Mouse (Mus musculus): ENCODE measurements around the gene Gpr180. TPM values are rescaled to one million over a fixed set of nuclear protein-coding genes. Genes with fewer than 3 reads are reported as not detected.
"Not testable (repeated sequence)": the region's sequence is repeated elsewhere in the genome, so short reads cannot be mapped to it uniquely, and the experiment has no call there.

The Gpr180 gene
- 43.6 and 46.3 TPM in 2 replicates for polyA plus RNA-seq (2016; fragmentation: Nextera tagmentation; extraction: Ambion mirVana)

- Histone ChIP-seq H3K27ac (peak within 1 kb of the TSS; percentile 83), H3K36me3 (peaks cover 25% of the 10 kb centered on the region), H3K4me3 (peak within 1 kb of the TSS; percentile 67), H3K9me3 (no peaks in the 10 kb centered on the region), H3K4me1 (peaks cover 15% of the 10 kb centered on the region), H3K27me3 (ENCODE audit: insufficient read depth, poor library complexity, severe bottlenecking) (no peaks in the 10 kb centered on the region; the same call in 1 of the 2 replicates)
- peak; percentile 99 for DNase-seq (ENCODE audit: low spot score)
- WGBS: under 1% methylated on average over 66 of the region's 77 CpGs
These were observed at the start of gene Gpr180 for GRCm38 (mm10) chr14:118136744-118137452. TSS of gene Gpr180 (plus strand) at chr14:118137158.

GRCm38 (mm10) chr14:118088437-118089207 lies 48.3 kb upstream of the Gpr180 start:
- H3K4me1 ChIP-seq: peaks cover 3% of the 10 kb centered on the region; the same call in 1 of the 2 replicates
- 17% methylated on average over 22 of the region's 22 CpGs for WGBS
- no peaks in the 10 kb centered on the region for H3K9me3 ChIP-seq
- H3K27me3 ChIP-seq (ENCODE audit: insufficient read depth, poor library complexity, severe bottlenecking): peaks cover 18% of the 10 kb centered on the region; the same call in 1 of the 2 replicates
- peak overlapping the region; percentile 83 for H3K4me3 ChIP-seq
- no peaks in the 10 kb centered on the region for H3K36me3 ChIP-seq
- peak overlapping the region; percentile 86 for H3K27ac ChIP-seq
- DNase-seq (ENCODE audit: low spot score): no peak

- H3K9me3 ChIP-seq: no peaks in the 10 kb centered on the region
- under 1% methylated on average over 44 of the region's 44 CpGs for WGBS
- DNase-seq (ENCODE audit: low spot score): peak; percentile 95
- H3K36me3 ChIP-seq: no peaks in the 10 kb centered on the region
- H3K4me3 ChIP-seq: peak overlapping the region; percentile 83
- peaks cover 17% of the 10 kb centered on the region; the same call in 1 of the 2 replicates for H3K27me3 ChIP-seq (ENCODE audit: insufficient read depth, poor library complexity, severe bottlenecking)
- H3K27ac ChIP-seq: peak overlapping the region; percentile 86
- H3K4me1 ChIP-seq: peaks cover 3% of the 10 kb centered on the region; the same call in 1 of the 2 replicates
These were observed 47.6 kb upstream of the Gpr180 start for GRCm38 (mm10) chr14:118089215-118089805.

GRCm38 (mm10) chr14:118089806-118090392 lies 47.1 kb upstream of the Gpr180 start:
- Histone ChIP-seq H3K4me1 (peaks cover 3% of the 10 kb centered on the region; the same call in 1 of the 2 replicates), H3K9me3 (no peaks in the 10 kb centered on the region), H3K27ac (peak overlapping the region; percentile 86), H3K27me3 (ENCODE audit: insufficient read depth, poor library complexity, severe bottlenecking) (peaks cover 17% of the 10 kb centered on the region; the same call in 1 of the 2 replicates), H3K4me3 (peak overlapping the region; percentile 83), H3K36me3 (no peaks in the 10 kb centered on the region)
- WGBS: under 1% methylated on average over 18 of the region's 18 CpGs
- DNase-seq (ENCODE audit: low spot score): peak; percentile 86

GRCm38 (mm10) chr14:118098265-118098664 lies 38.7 kb upstream of the Gpr180 start:
- Histone ChIP-seq H3K36me3 (no peaks in the 10 kb centered on the region), H3K4me3 (no peak overlapping the region), H3K27me3 (ENCODE audit: insufficient read depth, poor library complexity, severe bottlenecking) (no peaks in the 10 kb centered on the region; the same call in 1 of the 2 replicates), H3K4me1 (no peaks in the 10 kb centered on the region), H3K27ac (no peak overlapping the region), H3K9me3 (no peaks in the 10 kb centered on the region)
- 71% methylated on average over 2 of the region's 2 CpGs for WGBS
- no peak for DNase-seq (ENCODE audit: low spot score)

- no peaks in the 10 kb centered on the region for H3K36me3 ChIP-seq
- 72% methylated on average over 14 of the region's 14 CpGs for WGBS
- no peak for DNase-seq (ENCODE audit: low spot score)
These were observed 35.5 kb upstream of the Gpr180 start for GRCm38 (mm10) chr14:118101227-118101990.

GRCm38 (mm10) chr14:118107479-118107878 lies 29.5 kb upstream of the Gpr180 start:
- H3K36me3 ChIP-seq: peaks cover 18% of the 10 kb centered on the region
- H3K27me3 ChIP-seq (ENCODE audit: insufficient read depth, poor library complexity, severe bottlenecking); H3K27ac ChIP-seq; DNase-seq (ENCODE audit: low spot score); H3K9me3 ChIP-seq; H3K4me3 ChIP-seq; H3K4me1 ChIP-seq: not testable (repeated sequence)
- 95% methylated on average over 2 of the region's 2 CpGs for WGBS

More at GRCm38 (mm10) chr14:118101227-118101990, 35.5 kb upstream of the Gpr180 start:
- Histone ChIP-seq H3K9me3 (no peaks in the 10 kb centered on the region), H3K4me3 (no peak overlapping the region), H3K27ac (no peak overlapping the region), H3K4me1 (no peaks in the 10 kb centered on the region), H3K27me3 (ENCODE audit: insufficient read depth, poor library complexity, severe bottlenecking) (no peaks in the 10 kb centered on the region)

- H3K27ac ChIP-seq: no peak overlapping the region
- H3K36me3 ChIP-seq: peaks cover 72% of the 10 kb centered on the region
- no peaks in the 10 kb centered on the region for H3K9me3 ChIP-seq
- H3K27me3 ChIP-seq (ENCODE audit: insufficient read depth, poor library complexity, severe bottlenecking): no peaks in the 10 kb centered on the region
- no peak overlapping the region for H3K4me3 ChIP-seq
- H3K4me1 ChIP-seq: no peaks in the 10 kb centered on the region
- no peak for DNase-seq (ENCODE audit: low spot score)
- 92% methylated on average over 6 of the region's 6 CpGs for WGBS
These were observed 23.8 kb upstream of the Gpr180 start for GRCm38 (mm10) chr14:118113116-118113515.

GRCm38 (mm10) chr14:118124129-118124528 lies 12.8 kb upstream of the Gpr180 start:
- peaks cover 85% of the 10 kb centered on the region for H3K36me3 ChIP-seq
- H3K4me3 ChIP-seq: no peak overlapping the region
- peak; percentile 19 for DNase-seq (ENCODE audit: low spot score)
- 88% methylated on average over 5 of the region's 5 CpGs for WGBS
- H3K9me3 ChIP-seq: no peaks in the 10 kb centered on the region
- H3K27me3 ChIP-seq (ENCODE audit: insufficient read depth, poor library complexity, severe bottlenecking): no peaks in the 10 kb centered on the region
- H3K27ac ChIP-seq: no peak overlapping the region
- no peaks in the 10 kb centered on the region for H3K4me1 ChIP-seq

GRCm38 (mm10) chr14:118124771-118125170 lies 12.2 kb upstream of the Gpr180 start:
- peaks cover 83% of the 10 kb centered on the region for H3K36me3 ChIP-seq
- H3K27me3 ChIP-seq (ENCODE audit: insufficient read depth, poor library complexity, severe bottlenecking): no peaks in the 10 kb centered on the region
- WGBS: 85% methylated on average over 4 of the region's 4 CpGs
- no peaks in the 10 kb centered on the region for H3K9me3 ChIP-seq
- DNase-seq (ENCODE audit: low spot score): peak; percentile 35
- H3K4me1 ChIP-seq: no peaks in the 10 kb centered on the region
- no peak overlapping the region for H3K4me3 ChIP-seq
- no peak overlapping the region for H3K27ac ChIP-seq

GRCm38 (mm10) chr14:118126301-118126700 lies 10.7 kb upstream of the Gpr180 start:
- H3K4me1 ChIP-seq: peaks cover 1% of the 10 kb centered on the region
- no peak for DNase-seq (ENCODE audit: low spot score)
- H3K27ac ChIP-seq: no peak overlapping the region
- peaks cover 69% of the 10 kb centered on the region for H3K36me3 ChIP-seq
- no peaks in the 10 kb centered on the region for H3K27me3 ChIP-seq (ENCODE audit: insufficient read depth, poor library complexity, severe bottlenecking)
- no peak overlapping the region for H3K4me3 ChIP-seq
- no peaks in the 10 kb centered on the region for H3K9me3 ChIP-seq
- 91% methylated on average over 5 of the region's 5 CpGs for WGBS

- peak overlapping the region; percentile 81 for H3K4me3 ChIP-seq
- H3K27ac ChIP-seq: no peak overlapping the region
- no peaks in the 10 kb centered on the region; the same call in 1 of the 2 replicates for H3K27me3 ChIP-seq (ENCODE audit: insufficient read depth, poor library complexity, severe bottlenecking)
- H3K9me3 ChIP-seq: no peaks in the 10 kb centered on the region
- WGBS: 70% methylated on average over 7 of the region's 7 CpGs
- DNase-seq (ENCODE audit: low spot score): no peak
- peaks cover 30% of the 10 kb centered on the region for H3K36me3 ChIP-seq
- H3K4me1 ChIP-seq: peaks cover 11% of the 10 kb centered on the region
These were observed 5.5 kb upstream of the Gpr180 start for GRCm38 (mm10) chr14:118131472-118131871.

Measured in heart, embryonic 10.5 days (tissue).